Mouse (Mus musculus) bone marrow macrophage, adult 2 months (primary cell): Measurements from ENCODE around the gene Klf15.

ENCODE experiments used
- CTCF ChIP-seq: IDR thresholded peaks from 2 replicates; pipeline ENCODE4 v1.5.1; 2012; ENCODE audit warnings: low read depth, mild to moderate bottlenecking, low read length, moderate library complexity
- POLR2A ChIP-seq: IDR thresholded peaks from 2 replicates; pipeline ENCODE4 v1.6.1; 2012; ENCODE audit warnings: mild to moderate bottlenecking, low read depth, low read length, borderline replicate concordance

DNA sequence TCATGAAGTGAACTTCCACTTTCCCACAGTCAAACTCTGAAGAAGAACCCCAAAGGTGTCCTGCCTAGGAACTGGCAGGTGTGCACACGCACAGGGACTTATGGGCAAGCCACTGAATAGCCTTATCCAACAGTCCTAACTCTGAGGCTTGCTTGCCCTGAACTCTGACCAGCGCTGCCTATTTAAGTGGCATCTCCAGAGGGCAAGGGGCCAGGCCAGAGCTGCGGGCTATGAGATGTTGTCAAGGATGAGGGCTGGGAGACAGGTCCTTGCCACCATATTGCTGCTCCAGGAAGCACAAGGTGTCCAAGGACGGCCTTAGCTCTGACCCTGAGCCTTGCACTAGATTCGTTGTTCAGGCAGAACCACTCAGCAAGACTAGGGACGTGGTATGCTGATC lies 6.7 kb downstream of the Klf15 start:
- TF ChIP-seq CTCF (no peak), POLR2A (no peak)
